Mouse (Mus musculus): ENCODE data around the gene Cdh5. TPM values are rescaled to one million over a fixed set of nuclear protein-coding genes. Genes with fewer than 3 reads are reported as not detected.
A peak's percentile ranks its signal among the peaks of the same experiment; 100 is the strongest.
"Not testable (repeated sequence)": the region's sequence is repeated elsewhere in the genome, so short reads cannot be mapped to it uniquely, and the experiment has no call there.

Gene Cdh5
- polyA plus RNA-seq, 1 experiment from 2014 or later, result 8.7 TPM

DNA sequence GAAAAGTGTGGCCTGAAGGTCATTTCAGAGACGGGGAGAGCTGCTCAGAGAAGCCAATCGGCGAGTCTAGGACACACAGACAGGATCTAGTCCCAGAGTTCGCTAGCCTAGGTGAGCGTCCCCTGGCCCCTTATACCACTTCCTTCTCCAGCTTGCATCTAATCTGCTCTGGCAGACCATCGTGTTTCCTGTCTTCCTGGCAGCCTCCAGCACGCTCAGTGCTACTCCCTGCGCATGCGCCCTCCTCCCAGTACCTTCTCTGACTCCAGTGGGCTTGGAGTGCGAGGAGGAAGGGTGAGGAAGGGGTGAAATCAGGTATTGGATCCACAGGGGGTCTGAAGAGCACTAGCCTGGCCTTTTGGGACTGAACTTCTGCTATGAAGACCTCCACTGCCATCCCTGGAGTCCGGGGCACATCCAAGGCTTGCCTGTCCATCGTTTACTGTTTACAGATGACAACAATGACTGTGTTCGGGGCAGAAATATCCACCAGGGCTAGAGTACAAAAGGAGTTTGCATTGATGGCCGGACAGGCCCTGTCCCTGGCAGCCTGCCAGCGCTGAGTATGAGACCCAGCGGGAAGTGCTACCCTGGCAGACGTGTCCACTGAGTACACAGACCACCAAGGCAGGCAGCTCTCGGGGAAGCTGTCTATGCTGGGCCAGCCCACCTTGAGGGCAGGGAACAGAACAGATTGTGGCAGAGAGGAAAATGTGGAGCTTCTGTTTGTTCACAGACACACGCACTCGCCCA lies 1.9 kb upstream of the Cdh5 start:
- WGBS, result 55% methylated on average over 20 of the region's 20 CpGs
- DNase-seq (ENCODE audit: low spot score), result no peak
- Histone ChIP-seq H3K36me3 (ENCODE audit: control insufficient read depth, insufficient read depth, low read length) (no peaks in the 10 kb centered on the region), H3K9ac (ENCODE audit: low read length) (no peak overlapping the region), H3K27me3 (ENCODE audit: control insufficient read depth, insufficient read depth, low read length) (no peaks in the 10 kb centered on the region), H3K4me1 (replicated peaks; ENCODE audit: control insufficient read depth, insufficient read depth) (no peaks in the 10 kb centered on the region), H3K9me3 (ENCODE audit: control insufficient read depth, low read length) (no peaks in the 10 kb centered on the region), H3K27ac (replicated peaks) (0 out of 2 replicates have a peak overlapping the region, but pooled peaks have one; percentile 30), H3K4me3 (ENCODE audit: low read depth, low read length) (no peak overlapping the region), H3K4me2 (replicated peaks; ENCODE audit: low read depth) (no peak overlapping the region)
- 0 out of 2 replicates have a peak, but pooled peaks have one; percentile 21 for ATAC-seq (ENCODE audit: low FRiP score, low TSS enrichment)
- TF ChIP-seq EP300 (optimal IDR thresholded peaks at IDR 0.05), result no peak

DNA sequence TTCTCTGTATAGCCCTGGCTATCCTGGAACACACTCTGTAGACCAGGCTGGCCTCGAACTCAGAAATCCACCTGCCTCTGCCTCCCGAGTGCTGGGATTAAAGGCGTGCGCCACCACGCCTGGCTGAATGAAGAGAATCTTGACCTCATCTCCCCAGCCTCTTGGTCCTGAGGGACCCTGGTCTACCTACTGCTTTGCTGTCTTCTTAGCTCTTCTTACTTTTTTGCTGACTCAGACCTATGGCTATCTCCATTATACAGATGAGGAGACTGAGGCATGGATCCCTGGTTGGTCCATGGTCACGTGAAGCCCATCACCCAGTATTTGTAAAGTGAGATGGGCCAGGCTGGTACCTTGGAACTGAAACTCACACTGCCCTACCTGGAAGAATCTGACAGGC lies 701 bp upstream of the Cdh5 start:
- 0 out of 2 replicates have a peak overlapping the region, but pooled peaks have one; percentile 36 for H3K27ac ChIP-seq (replicated peaks)
- H3K36me3 ChIP-seq (ENCODE audit: control insufficient read depth, insufficient read depth, low read length); H3K27me3 ChIP-seq (ENCODE audit: control insufficient read depth, insufficient read depth, low read length); H3K4me1 ChIP-seq (replicated peaks; ENCODE audit: control insufficient read depth, insufficient read depth); H3K9ac ChIP-seq (ENCODE audit: low read length); H3K4me3 ChIP-seq (ENCODE audit: low read depth, low read length); DNase-seq (ENCODE audit: low spot score); H3K4me2 ChIP-seq (replicated peaks; ENCODE audit: low read depth); ATAC-seq (ENCODE audit: low FRiP score, low TSS enrichment); H3K9me3 ChIP-seq (ENCODE audit: control insufficient read depth, low read length): not testable (repeated sequence)
- 82% methylated on average over 5 of the region's 6 CpGs for WGBS

DNA sequence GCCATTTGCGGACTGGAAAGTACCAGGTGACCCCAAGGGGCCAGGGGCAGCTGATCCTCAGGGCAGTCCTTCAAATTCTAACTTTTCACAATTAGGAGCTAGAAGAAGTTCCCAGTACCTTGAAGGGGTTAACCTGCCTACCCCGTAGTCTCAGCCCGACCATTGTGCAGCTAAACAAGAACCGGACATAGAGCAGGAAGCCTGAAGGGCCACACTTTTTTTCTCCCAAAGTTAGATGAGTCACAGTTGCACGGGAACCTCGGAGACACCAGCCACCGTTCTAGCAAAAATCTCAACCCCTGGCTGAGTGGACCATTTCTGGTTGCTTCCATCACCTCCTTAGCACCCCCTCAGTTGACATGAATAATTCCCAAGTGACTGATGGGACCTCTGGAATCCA lies 2.0 kb downstream of the Cdh5 start:
- Histone ChIP-seq H3K36me3 (ENCODE audit: control insufficient read depth, insufficient read depth, low read length) (no peaks in the 10 kb centered on the region), H3K9ac (ENCODE audit: low read length) (no peak overlapping the region), H3K9me3 (ENCODE audit: control insufficient read depth, low read length) (no peaks in the 10 kb centered on the region), H3K4me3 (ENCODE audit: low read depth, low read length) (peak overlapping the region; percentile 19; the same call in 1 of the 2 replicates), H3K27ac (replicated peaks) (no peak overlapping the region), H3K27me3 (ENCODE audit: control insufficient read depth, insufficient read depth, low read length) (no peaks in the 10 kb centered on the region), H3K4me1 (replicated peaks; ENCODE audit: control insufficient read depth, insufficient read depth) (no peaks in the 10 kb centered on the region), H3K4me2 (replicated peaks; ENCODE audit: low read depth) (no peak overlapping the region)
- no peak for ATAC-seq (ENCODE audit: low FRiP score, low TSS enrichment)
- WGBS, result 60% methylated on average over 7 of the region's 7 CpGs
- TF ChIP-seq CTCF (IDR thresholded peaks at IDR 0.05; ENCODE audit: low read depth) (no peak), EP300 (optimal IDR thresholded peaks at IDR 0.05) (no peak)
- no peak for DNase-seq (ENCODE audit: low spot score)

DNA sequence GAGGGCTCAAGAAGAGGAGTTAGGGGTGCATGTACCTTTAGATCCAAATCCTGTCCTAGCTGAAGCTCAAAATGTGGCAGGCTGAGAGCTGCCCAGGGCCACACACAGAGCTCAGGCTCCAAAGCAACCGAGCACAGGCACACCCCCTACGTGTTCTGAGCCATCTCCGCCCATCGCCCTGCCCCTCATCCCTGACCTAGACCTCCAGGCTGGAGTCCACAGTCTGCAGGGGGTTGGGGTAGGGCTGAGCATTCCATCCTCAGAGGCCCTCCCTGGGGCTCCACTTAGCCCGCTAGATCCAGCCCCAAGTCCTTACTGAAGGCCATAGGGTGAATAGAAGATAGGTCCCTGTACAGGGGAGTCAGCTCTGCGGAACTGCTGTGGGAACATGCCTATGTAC lies 4.3 kb downstream of the Cdh5 start:
- no peaks in the 10 kb centered on the region for H3K27me3 ChIP-seq (ENCODE audit: control insufficient read depth, insufficient read depth, low read length)
- H3K9me3 ChIP-seq (ENCODE audit: control insufficient read depth, low read length), result no peaks in the 10 kb centered on the region
- ATAC-seq (ENCODE audit: low FRiP score, low TSS enrichment) (0 out of 2 replicates have a peak, but pooled peaks have one; percentile 18), DNase-seq (ENCODE audit: low spot score) (no peak)
- no peak overlapping the region for H3K27ac ChIP-seq (replicated peaks)
- TF ChIP-seq EP300 (optimal IDR thresholded peaks at IDR 0.05) (no peak), CTCF (IDR thresholded peaks at IDR 0.05; ENCODE audit: low read depth) (no peak)
- 60% methylated on average over 6 of the region's 6 CpGs for WGBS
- no peak overlapping the region for H3K4me2 ChIP-seq (replicated peaks; ENCODE audit: low read depth)
- no peak overlapping the region for H3K9ac ChIP-seq (ENCODE audit: low read length)
- no peaks in the 10 kb centered on the region for H3K4me1 ChIP-seq (replicated peaks; ENCODE audit: control insufficient read depth, insufficient read depth)
- no peaks in the 10 kb centered on the region for H3K36me3 ChIP-seq (ENCODE audit: control insufficient read depth, insufficient read depth, low read length)
- no peak overlapping the region for H3K4me3 ChIP-seq (ENCODE audit: low read depth, low read length)

- TF ChIP-seq CTCF (IDR thresholded peaks at IDR 0.05; ENCODE audit: low read depth) (no peak), EP300 (optimal IDR thresholded peaks at IDR 0.05) (no peak)
- no peaks in the 10 kb centered on the region for H3K27me3 ChIP-seq (ENCODE audit: control insufficient read depth, insufficient read depth, low read length)
- no peak for ATAC-seq (ENCODE audit: low FRiP score, low TSS enrichment)
- H3K27ac ChIP-seq (replicated peaks), result no peak overlapping the region
- WGBS, result 59% methylated on average over 7 of the region's 7 CpGs
- H3K4me2 ChIP-seq (replicated peaks; ENCODE audit: low read depth), result no peak overlapping the region
- H3K36me3 ChIP-seq (ENCODE audit: control insufficient read depth, insufficient read depth, low read length), result no peaks in the 10 kb centered on the region
- H3K4me1 ChIP-seq (replicated peaks; ENCODE audit: control insufficient read depth, insufficient read depth), result no peaks in the 10 kb centered on the region
- no peak overlapping the region for H3K4me3 ChIP-seq (ENCODE audit: low read depth, low read length)
- H3K9ac ChIP-seq (ENCODE audit: low read length), result no peak overlapping the region
- no peaks in the 10 kb centered on the region for H3K9me3 ChIP-seq (ENCODE audit: control insufficient read depth, low read length)
- DNase-seq (ENCODE audit: low spot score), result no peak
These were observed 5.0 kb downstream of the Cdh5 start for GRCm38 (mm10) chr8:104106276-104106946.

GRCm38 (mm10) chr8:104107111-104107510 lies 5.7 kb downstream of the Cdh5 start:
- Histone ChIP-seq H3K9me3 (ENCODE audit: control insufficient read depth, low read length) (no peaks in the 10 kb centered on the region), H3K9ac (ENCODE audit: low read length) (no peak overlapping the region; the same call in 1 of the 2 replicates), H3K4me2 (replicated peaks; ENCODE audit: low read depth) (no peak overlapping the region), H3K4me3 (ENCODE audit: low read depth, low read length) (no peak overlapping the region), H3K4me1 (replicated peaks; ENCODE audit: control insufficient read depth, insufficient read depth) (no peaks in the 10 kb centered on the region), H3K36me3 (ENCODE audit: control insufficient read depth, insufficient read depth, low read length) (no peaks in the 10 kb centered on the region), H3K27ac (replicated peaks) (no peak overlapping the region), H3K27me3 (ENCODE audit: control insufficient read depth, insufficient read depth, low read length) (no peaks in the 10 kb centered on the region)
- DNase-seq (ENCODE audit: low spot score) (no peak), ATAC-seq (ENCODE audit: low FRiP score, low TSS enrichment) (no peak)
- no peak for TF ChIP-seq CTCF (IDR thresholded peaks at IDR 0.05; ENCODE audit: low read depth)
- TF ChIP-seq EP300 (optimal IDR thresholded peaks at IDR 0.05), result no peak
